Mouse (Mus musculus): ENCODE results near the gene Twist2. TPM values are rescaled to one million over a fixed set of nuclear protein-coding genes. Genes with fewer than 3 reads are reported as not detected.

Gene Twist2
- 0.41 TPM for polyA plus RNA-seq (2015; fragmentation: Illumina TruSeq; extraction: RNeasy Lipid Tissue Mini Kit (QIAGEN cat#74804); ENCODE audit: insufficient read depth, low replicate concordance)

GRCm38 (mm10) chr1:91800967-91801843 is at the start of gene Twist2:
Gene Twist2, plus strand, starts transcription at chr1:91801461.

